Mouse (Mus musculus): Measurements from ENCODE around the gene Gm773. TPM values are rescaled to one million over a fixed set of nuclear protein-coding genes. Genes with fewer than 3 reads are reported as not detected.
"Not testable (repeated sequence)": the region's sequence is repeated elsewhere in the genome, so short reads cannot be mapped to it uniquely, and the experiment has no call there.

The Gm773 gene
- not detected in 2 replicates for total RNA-seq (2017)

DNA sequence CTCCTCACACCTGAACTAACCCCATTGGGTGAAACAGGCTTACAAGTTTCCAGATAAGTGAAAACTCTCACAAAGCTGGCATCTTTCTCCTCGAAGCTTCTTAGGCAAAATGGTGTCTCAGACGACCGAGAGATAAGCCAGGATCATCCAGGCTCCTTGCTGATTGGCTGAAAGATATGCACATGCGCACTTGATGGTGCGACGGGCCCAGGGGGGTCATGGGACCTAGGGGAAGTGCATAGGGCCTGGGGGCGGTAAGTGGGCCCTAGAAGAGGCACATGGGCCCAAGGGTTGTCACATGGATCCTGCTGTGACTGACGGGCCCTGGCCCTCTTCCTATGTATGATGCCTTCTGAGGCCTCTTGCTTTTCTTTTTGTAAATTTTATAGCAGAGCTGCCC lies at the start of gene Gm773:
Gene Gm773 (minus strand): TSS at position 111 of the 400 bp plus-strand sequence.
- ATAC-seq (replicated peaks; ENCODE audit: low read depth, poor library complexity, severe bottlenecking): no peak

GRCm38 (mm10) chrX:56186449-56186848 lies 26.2 kb downstream of the Gm773 start:
- not testable (repeated sequence) for ATAC-seq (replicated peaks; ENCODE audit: low read depth, poor library complexity, severe bottlenecking)

GRCm38 (mm10) chrX:56151396-56151795 lies 61.3 kb downstream of the Gm773 start:
- no peak for ATAC-seq (replicated peaks; ENCODE audit: low read depth, poor library complexity, severe bottlenecking)

Other genes starting within 250 kb of the Gm773 start
- 1.1 TPM in 1 of 2 replicates, not detected in the other for gene 3830403N18Rik, start 76.3 kb downstream of the Gm773 start, total RNA-seq (2017)
- 2.4 and 3.1 TPM in 2 replicates for gene Zfp449, start 133.5 kb upstream of the Gm773 start, total RNA-seq (2017)
- 2.6 and 2.8 TPM in 2 replicates for gene Smim10l2a, start 161.7 kb upstream of the Gm773 start, total RNA-seq (2017)
- 111 and 209 TPM in 2 replicates for gene Gm2174, start 235.1 kb upstream of the Gm773 start, total RNA-seq (2017)
- 71.6 and 77.2 TPM in 2 replicates for gene Ints6l, start 242.0 kb upstream of the Gm773 start, total RNA-seq (2017)

Data from common myeloid progenitor, adult 5-6 weeks (primary cell).